Mouse (Mus musculus) gastrocnemius, adult 18-20 months (tissue): Measurements from ENCODE around the gene Fgd6. TPM values are rescaled to one million over a fixed set of nuclear protein-coding genes. Genes with fewer than 3 reads are reported as not detected.

Source experiments
- DNase-seq: peaks from one replicate; pipeline ENCODE4 v3.0.0; 2021; ENCODE audit warnings: low spot score
- total RNA-seq, 2 experiments: library from RNA; stranded (reverse); gene quantifications; 2 replicates each; pipeline ENCODE4 v1.2.3; 2021

Fgd6 gene
- total RNA-seq, 2 experiments from 2014 or later, result 2.7 to 3.0 TPM

GRCm38 (mm10) chr10:94038366-94039260 lies 2.8 kb downstream of the Fgd6 start:
- no peak for DNase-seq

GRCm38 (mm10) chr10:94043908-94044307 lies 8.1 kb downstream of the Fgd6 start:
- no peak for DNase-seq

- no peak for DNase-seq
Observed at GRCm38 (mm10) chr10:94045301-94045700, 9.5 kb downstream of the Fgd6 start.

DNA sequence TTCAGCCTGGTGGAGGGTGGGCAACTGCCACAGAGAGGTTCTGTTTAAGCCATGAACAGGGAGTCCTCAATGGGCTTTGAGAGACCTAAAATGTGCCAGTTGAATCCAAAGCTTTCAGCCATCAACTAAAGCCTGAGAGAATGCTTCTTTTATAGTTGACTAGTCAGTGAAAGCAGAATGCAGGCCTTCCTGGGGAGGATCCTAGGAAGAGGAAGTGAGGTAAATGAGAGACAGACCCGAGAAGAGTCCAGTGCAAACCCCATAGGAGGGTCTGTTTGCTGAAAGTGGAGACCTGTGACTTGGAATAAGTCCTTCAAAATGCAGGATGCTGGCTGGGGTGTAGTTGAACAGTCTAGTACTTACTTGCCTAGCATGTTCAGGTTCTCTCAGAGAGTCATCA lies 11.2 kb downstream of the Fgd6 start:
- no peak for DNase-seq

- DNase-seq, result no peak
Observed at GRCm38 (mm10) chr10:94047845-94048559, 12.2 kb downstream of the Fgd6 start.

DNA sequence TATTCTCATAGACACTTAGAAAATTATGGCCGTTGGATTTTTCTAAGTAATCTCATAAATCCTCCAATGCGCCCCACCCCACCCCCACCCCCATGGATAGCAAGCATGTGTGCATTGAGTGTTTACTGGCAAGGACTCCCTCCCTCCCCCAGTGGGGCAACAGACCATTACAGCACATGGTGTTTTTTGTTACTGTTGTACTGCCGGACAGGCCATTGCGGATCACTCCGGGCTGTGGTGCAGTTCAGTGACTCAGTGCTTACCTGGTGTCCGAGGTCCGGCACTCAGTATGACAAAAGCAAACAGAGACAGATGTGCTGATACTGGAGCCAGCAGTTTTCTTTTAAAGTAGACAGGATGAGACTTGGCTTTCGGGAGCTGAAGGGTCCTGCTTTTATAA lies 13.3 kb downstream of the Fgd6 start:
- no peak for DNase-seq

GRCm38 (mm10) chr10:94050736-94051135 lies 14.9 kb downstream of the Fgd6 start:
- DNase-seq, result no peak

DNA sequence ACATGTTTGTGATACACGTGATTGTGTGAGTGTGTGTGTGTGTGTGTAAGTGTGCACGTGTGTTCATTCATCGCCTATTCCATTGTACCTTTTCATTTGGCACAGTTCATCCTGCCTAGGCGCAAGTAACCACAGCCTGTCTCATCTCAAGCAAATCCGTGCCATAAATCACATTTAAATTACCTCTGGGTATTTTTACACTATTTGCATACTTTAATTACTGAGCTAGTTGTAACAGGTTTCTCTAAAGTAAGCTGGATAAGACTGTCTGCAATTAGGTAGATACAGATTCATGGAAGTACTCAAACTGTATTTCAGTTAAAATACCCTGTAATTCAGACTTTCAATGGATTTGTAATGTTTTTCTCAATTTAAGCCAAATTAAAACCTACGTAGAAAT lies 20.7 kb downstream of the Fgd6 start:
- DNase-seq, result no peak

GRCm38 (mm10) chr10:94059618-94060055 lies 23.8 kb downstream of the Fgd6 start:
- DNase-seq, result no peak

DNA sequence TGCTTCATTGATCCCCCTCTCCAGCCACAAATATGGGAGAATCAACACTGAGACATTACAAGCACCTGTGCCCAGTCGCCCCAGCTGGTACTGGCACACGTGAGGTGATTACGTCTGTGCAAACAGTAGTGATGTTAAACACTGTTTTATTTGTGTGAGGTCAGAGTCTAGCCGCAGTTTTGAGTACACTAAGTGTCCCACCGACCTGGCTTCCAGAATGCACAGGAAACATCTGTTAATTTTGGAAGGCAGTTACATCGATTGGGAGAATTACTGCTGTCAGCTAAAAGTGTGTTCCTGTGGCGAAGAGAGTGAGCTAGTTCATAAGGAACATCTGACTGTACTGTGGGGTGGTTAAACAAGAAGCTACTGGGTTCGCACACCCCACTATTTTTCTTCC lies 24.4 kb downstream of the Fgd6 start:
- DNase-seq, result no peak

GRCm38 (mm10) chr10:94062357-94062756 lies 26.6 kb downstream of the Fgd6 start:
- no peak for DNase-seq

GRCm38 (mm10) chr10:94066896-94067295 lies 31.1 kb downstream of the Fgd6 start:
- DNase-seq, result no peak

DNA sequence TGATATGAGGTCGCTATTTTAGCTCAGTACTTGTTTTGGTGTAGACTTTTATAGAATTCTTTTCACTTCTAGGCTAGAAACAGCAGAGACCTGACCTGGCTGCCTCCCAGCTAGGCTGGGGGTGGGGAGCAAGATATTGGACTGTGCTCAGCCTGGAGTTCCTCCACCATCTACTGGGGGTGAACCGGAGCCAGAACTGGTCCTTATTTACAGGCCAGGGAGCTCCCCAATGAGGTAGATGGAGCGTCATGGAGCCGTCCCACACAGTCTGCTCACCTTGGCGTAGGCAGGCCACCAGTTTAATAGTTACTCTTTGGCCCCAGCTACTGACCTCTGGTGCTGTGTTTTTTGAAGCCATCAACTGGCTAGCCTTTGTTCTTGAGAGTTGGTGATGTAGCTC lies 32.9 kb downstream of the Fgd6 start:
- DNase-seq, result peak; percentile 9

DNA sequence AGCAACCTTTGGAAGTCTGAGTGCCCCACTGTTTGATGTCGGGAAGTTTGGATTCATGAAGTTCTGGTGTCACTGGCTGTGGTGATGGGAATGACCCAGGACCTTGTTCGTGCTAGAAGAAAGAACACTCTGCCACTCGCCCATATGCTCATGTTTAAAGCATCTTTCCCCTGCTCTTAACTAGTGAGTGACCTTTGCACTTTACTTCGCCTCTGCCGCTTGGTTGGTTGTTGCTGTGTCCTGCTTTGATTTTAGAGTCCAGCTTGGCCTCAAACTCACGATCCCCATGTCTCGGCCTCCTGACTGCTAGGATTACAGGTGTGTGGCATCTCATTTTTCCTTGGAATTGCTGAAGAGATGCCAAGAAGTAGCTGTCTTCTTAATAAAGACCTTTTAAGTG lies 35.8 kb downstream of the Fgd6 start:
- DNase-seq, result no peak

GRCm38 (mm10) chr10:94072261-94072915 lies 36.6 kb downstream of the Fgd6 start:
- no peak for DNase-seq

- no peak for DNase-seq
Observed at GRCm38 (mm10) chr10:94072916-94073465, 37.2 kb downstream of the Fgd6 start.

GRCm38 (mm10) chr10:94076966-94077825 lies 41.4 kb downstream of the Fgd6 start:
- DNase-seq, result no peak

GRCm38 (mm10) chr10:94080740-94081139 lies 44.9 kb downstream of the Fgd6 start:
- no peak for DNase-seq

GRCm38 (mm10) chr10:94082040-94082734 lies 46.4 kb downstream of the Fgd6 start:
- DNase-seq, result no peak

GRCm38 (mm10) chr10:94086315-94086714 lies 50.5 kb downstream of the Fgd6 start:
- no peak for DNase-seq
